Mouse (Mus musculus): Measurements from ENCODE around the gene Ccdc83.
A peak's percentile ranks its signal among the peaks of the same experiment; 100 is the strongest.

Ccdc83 gene

DNA sequence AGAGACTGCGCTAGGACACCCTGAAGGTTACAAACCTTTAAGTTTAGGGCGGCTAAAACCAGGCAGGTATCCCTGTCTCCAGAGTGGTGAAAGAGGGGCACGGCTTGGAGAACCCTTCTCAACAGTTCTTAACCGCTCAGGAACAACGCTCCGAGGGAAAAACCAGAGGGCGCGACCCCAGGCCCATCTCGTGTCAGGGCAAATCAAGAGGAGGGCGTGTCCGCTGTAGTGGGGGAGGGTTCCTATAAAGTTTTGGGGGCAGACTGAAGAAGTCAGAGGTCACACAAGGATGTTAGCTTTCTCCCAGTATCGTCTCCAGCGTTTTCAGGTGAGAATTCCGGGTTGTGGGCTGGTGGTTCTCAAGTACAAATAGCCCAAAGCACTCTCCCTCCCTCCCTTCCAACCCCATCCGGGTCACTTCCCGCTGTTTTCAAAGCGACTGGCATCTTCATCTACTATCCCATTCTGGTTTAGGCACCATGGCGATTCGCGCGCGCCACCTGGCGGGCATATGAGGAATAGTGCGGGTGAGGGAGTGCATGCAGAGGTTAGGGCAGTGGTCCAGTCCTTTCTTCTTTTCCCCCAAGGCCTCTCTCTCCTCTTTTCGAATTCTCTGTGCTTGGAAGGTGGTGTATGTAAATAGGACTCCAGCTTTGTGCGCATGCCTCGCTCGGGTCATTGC, at the start of gene Ccdc83:
Ccdc83 (minus strand) TSS at position 489 of the 682 bp plus-strand sequence.
- DNase-seq (ENCODE audit: extremely low spot score, low spot score): peak; percentile 88

DNA sequence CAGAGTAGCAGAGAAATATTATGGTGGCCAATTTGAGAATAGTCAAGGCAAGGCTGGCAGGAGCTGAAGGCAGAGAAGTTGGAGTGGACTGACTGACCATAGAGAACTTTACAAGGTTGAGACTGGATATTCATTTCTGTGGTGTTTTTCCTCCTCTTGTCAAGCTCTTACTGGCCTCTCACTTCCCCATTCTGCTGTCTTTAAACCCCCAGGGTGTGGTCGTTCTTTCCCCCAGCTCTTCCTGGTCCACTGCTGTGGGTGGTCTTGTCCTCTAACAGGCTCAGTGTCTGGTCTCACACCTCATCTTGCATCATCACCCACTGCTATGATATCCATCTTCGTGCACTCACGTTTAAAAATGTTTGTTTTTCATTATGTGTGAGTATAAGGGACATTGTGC, 47.8 kb upstream of the Ccdc83 start:
- no peak for DNase-seq (ENCODE audit: extremely low spot score, low spot score)

DNA sequence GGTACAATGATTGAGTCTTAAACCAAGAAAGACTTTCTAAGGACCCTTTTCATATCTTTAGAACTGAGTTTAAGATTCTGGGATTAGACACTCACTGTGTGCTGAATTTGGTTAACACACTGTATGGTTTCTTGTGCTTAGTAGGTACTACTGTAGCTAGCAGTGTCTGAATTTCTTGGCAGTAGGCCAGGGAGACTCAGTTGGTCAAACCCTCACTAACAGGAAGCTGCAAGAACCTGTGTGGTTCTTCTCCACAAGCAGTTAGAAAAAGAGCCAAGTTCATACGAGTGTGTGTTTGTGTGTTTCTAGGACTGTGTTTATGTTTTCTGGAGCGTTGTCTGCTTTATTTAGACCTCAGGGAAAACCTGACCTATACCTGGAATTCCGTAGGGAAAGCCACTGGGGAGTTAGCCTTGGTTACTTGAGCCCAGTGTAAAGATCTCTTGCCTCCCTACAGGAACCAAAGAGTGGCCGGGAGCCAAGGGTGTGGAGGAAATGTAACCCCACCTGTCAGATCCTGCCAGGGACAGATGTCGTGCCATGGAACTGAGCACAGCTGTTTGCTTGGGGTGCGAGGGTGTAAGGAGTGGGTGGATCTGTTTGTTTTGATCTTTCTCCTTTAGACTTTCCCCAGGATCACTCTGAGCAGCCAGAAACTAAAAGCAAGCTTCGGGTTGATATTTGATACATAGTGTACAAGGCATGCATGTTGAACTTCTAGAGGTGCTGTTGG, 46.7 kb upstream of the Ccdc83 start:
- DNase-seq (ENCODE audit: extremely low spot score, low spot score): no peak

DNA sequence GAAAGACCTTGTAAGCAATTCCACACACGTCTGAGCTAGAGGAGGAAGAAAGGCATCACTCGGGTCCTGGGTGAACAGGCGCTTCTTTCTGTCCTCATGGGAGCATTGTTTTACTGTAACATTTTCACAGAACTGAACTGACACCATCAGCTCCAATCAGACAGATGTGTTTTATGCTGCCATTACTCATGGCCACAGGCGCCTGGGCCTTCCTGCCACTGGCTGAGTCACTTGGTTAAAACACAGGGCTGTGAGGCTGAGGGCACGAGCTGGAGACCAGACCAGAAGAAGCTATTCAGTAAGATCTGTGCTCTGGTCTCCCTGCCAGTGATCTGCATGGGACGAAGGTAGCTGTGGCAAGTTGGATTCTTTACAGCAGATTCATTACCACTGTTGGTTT, 42.4 kb upstream of the Ccdc83 start:
- DNase-seq (ENCODE audit: extremely low spot score, low spot score): no peak

DNA sequence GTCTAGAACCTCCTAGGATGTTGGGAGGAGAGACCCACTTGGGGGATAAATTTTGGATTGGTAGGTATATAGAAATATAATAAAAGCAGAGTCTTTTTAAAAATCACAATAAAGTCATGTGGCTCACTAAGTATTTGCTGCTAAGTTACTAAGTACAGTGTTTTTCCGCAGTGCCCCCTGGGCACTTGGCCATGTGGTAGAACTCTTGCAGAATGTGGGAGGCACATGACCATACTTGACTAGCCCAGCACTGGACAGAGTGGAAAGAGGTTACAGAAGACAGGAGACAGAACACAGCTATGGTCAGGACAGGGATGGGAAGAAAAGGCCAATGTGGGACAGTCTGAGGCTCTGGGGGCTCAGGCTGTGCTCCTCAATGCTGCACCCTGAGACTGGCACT, 41.4 kb upstream of the Ccdc83 start:
- no peak for DNase-seq (ENCODE audit: extremely low spot score, low spot score)

DNA sequence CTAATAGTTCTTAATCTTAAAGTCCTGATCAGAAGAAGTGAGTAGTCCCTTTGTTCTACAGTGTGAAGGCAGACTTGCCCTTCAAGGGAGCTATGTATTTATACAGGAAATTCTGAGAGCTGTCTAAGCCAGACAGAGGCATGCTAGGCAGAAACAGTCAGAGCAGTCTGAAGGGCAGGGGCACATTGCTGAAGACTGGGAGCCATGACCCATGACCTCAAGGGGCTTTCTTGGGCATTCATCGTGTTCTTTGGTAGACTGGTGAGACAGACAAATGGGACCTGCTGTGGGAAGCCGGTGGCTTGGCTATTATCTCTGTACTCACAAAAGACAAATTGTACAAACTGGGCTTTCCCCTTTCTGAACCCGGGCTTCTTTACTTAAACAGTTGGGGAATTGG, 40.5 kb upstream of the Ccdc83 start:
- peak; percentile 54 for DNase-seq (ENCODE audit: extremely low spot score, low spot score)

DNA sequence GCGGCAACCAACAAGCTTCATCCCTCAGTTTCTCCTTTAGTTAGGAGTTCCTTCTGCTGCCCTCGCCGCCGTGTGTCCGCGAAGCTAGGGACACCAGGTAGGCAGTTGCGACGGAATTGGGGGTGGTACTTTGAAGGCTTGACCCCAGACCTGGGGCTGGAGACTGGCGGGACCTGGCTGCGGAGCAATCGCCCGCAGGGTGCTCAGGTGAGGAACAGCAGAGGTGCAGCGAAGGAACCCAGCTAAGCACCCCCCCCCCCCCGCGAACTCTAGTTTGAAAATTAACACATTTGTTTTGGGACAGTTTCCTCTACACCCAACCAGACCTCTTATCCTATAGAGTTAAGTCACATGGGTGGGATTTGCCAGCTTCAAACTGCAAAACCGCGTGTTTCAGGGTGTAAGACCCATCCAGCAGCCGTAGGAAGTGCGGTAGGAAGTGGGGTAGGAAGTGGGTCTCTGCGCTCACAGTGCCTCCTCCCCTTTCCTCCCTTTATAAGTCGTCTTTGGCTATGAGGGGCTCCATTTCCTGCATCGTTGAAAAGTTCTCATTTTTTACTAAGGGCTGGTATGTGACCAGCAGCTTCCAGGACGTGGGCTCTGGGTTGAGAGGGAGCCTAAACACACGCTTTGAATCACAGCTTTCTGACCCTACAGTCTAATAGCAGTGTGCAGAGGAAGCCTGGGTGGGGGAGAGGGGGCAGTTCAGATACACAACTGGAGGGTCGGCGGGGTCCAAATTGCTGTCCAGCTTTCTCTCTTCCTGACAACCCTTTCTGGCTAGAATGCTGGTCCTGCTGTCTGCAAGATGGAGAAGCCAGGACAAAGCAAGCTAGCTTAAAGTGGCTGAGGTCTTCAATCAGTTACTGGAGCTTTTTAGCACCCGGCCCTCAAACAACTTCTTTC, 37.3 kb upstream of the Ccdc83 start:
- peak; percentile 35 for DNase-seq (ENCODE audit: extremely low spot score, low spot score)

DNA sequence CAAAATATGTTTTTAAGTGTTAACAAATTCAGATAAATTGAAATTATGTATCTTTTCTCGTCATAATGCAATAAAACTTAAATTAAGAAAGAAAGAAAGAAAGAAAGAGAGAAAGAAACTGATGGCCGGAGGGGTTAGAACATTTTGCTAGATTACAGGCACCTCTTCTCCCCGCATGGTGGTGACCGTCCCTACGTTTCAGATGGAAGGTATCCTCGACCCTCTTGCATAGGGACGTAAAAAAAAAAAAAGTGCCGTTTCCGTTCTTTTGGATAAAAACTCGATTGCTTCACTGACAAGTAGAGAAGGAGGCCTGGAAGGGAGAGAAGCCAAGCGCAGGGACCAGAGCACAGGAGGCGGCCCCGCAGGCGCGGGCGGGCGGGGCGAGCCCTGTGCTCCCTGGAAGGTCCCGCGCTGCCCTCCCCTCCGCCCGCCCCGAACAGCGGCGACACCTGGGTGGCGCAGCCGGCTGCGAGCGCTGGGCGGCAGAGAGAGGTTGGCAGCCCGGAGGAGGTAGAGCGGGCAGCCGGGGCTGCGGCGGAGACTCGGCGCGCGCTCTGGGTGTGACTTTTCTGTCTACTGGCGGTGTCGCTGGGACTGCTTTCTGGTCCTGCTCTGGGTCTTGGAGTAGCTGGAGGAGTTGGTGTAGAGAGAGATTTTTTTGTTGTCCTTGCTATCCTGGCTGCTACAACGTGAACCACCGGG, 36.5 kb upstream of the Ccdc83 start, which contains the start of gene Sytl2:
Sytl2 (plus strand) TSS at position 311 of the 705 bp plus-strand sequence.
- DNase-seq (ENCODE audit: extremely low spot score, low spot score): peak; percentile 67

DNA sequence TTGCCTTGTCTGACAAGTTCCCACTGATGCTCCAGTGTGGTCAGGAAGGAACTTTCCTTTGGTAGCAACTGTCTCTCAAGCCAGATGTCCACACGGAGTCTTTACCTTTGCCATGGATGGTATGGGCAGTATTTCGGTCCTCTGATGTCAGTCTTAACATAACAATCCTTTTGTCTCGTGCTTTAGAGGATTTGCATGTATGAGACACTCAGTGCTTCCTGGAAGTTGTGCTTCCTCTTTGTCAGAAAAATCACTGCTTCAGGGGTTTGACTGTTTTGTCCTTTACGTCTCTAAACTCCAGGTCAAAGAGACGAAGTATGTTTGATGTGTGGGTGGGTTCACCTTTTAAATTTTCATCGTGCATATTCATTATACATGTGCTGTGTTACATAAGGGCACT, 26.3 kb upstream of the Ccdc83 start:
- DNase-seq (ENCODE audit: extremely low spot score, low spot score): no peak

DNA sequence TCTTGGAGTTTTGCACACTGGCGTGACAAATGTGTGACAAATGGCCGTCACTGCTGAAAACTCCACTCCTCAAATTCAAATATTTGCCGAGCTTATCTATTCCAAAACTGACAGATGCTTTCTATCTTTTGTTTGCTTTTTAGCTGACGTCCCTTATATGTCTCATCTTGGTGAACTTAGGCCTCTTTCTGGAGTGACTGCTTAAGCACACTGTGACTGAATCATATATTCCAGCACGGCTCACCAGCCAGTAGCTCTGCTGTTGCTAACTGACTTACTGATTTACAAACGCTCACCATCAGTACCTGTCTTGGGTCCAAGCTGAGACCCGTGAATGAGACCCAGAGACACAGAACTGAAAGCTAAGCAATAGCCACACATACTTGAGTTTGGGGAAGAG, 19.2 kb upstream of the Ccdc83 start:
- DNase-seq (ENCODE audit: extremely low spot score, low spot score): no peak

DNA sequence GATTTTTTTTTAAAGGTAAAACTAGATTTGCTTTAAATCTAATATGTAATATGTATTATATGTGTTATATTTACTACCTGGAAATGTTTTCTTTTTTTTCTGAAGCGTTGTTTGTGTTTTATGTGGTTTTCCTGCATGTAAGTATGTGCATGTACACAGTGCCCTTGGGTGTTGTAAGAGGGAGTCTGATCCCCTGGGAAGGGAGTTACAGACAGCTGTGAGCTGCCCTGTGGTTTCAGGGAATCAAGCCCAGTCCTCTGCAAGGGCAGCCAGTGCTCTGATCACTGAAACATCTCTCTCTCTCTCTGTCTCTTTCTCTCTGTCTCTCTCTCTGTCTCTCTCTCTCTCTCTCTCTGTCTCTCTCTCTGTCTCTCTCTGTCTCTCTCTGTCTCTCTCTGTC, 17.2 kb upstream of the Ccdc83 start:
- no peak for DNase-seq (ENCODE audit: extremely low spot score, low spot score)

DNA sequence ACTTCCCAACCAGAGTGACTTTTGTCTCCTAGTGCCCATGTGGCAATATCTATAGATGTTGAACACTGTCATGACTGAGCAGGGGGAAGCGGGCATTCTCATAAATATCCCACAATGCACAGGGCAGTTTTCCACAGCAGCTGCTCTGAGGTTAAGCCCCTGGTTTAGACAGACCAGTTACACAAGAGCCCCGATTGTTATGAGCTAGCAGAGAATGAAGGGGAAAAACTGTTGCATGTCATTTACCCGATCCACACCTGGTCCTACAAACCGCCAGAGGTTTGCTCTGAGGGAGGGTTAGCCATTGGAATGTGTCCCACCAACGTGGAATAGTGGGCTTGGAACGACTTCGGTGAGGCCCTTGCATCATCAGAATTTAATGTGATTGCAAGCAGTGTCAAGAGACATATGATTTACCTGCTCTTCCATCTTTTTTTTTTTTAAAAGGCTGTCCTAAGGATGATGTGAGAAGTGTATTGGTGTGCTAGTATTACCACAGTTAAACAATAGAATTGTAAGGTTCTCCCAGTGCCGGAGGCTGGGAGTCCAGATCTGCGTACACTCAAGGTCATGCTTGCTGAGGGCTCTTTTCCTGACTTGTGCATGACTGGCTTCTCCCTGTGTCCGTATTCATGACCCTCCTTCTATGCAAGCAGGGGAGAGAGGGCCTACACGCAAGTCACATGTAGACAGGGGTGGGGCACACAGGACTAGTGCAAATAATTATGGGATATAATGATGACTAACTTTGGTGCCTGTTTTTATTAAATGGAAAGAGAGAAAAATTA, 16.4 kb upstream of the Ccdc83 start:
- no peak for DNase-seq (ENCODE audit: extremely low spot score, low spot score)

DNA sequence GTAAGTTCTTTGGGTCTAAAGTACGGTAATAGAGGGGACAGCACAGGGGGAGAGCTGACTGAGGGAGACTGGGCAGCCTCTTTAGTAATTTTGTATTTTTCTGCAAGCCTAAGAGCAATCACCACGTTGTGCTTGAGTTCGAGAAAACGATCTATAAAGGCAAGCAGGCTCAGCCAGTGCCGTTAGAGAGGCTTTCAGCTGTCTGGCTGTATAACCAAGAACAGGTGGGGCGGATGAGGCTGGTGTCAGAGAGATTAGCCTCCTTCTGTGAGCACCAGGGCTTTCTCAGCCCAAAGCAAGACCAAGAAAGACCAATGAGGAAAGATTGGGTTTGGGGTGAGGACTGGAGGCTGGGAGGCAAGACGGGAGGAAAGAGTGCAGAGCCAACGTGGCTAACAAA, 15.3 kb upstream of the Ccdc83 start:
- DNase-seq (ENCODE audit: extremely low spot score, low spot score): no peak

DNA sequence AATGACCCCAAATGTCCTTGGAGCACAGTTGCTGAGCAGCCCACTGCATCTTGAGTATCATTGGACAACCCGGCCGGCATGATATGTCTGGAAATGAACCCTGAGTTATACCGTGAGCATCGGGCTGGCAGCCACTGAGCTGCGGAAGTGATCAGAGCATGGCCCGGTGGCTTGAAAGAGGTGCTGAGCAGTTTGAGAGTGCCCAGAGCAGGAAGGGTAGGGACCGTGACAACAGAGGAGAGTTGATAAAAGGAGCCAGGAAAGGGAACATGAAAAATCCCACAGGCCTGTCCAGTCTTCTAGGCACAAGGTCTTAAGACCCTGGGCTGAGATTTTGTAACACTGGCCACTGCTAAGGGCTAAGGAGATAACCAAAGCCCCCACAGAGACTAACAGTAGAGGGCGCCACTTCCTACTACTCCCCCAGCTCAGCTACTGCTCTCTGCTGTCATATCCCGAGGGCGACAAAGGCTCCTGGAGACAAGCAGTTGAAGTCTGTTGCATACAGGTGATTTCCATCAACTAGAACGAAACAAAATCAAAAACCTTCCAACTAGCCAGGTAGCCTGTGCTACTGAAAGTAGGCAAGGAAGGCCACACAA, 14.8 kb upstream of the Ccdc83 start:
- DNase-seq (ENCODE audit: extremely low spot score, low spot score): no peak

DNA sequence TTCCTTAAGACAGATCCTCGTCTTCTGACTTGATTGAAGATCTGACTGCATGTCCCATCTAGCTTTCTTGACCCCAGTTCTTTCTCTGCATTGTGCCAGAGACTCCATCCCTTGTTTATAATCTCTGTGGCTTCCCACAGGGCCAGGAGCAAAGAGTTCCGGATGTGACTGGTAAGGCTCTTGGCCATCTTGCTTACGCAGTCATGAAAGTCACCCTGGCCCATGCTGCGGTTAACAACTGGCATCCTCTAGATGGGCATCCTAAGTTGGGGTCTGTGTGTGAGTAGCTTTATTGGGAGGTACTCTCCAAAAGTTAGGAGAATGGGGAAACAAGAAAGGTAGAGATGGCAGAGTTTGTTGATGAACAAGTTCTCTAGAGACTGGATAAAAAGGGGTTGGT, 13.6 kb upstream of the Ccdc83 start:
- DNase-seq (ENCODE audit: extremely low spot score, low spot score): no peak

DNA sequence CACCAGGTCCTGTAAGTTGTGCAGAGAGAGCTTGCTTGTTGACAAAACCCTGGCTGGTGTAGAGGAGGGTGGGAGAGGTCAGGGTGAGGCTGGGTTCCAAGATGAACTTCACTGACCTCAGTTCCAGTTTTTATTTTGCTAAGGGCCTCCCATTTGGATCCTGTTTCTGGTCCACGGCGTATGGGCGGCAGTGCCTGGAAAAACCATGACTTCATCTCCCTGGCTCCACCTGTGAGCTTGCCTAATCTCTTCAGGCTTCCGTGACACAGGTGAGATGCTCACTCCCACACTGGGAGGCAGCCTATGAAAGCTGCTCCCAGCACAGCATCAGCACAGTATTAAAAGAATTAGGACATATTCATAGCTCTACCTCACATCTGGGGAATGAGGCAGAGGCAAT, 12.2 kb upstream of the Ccdc83 start:
- no peak for DNase-seq (ENCODE audit: extremely low spot score, low spot score)

DNA sequence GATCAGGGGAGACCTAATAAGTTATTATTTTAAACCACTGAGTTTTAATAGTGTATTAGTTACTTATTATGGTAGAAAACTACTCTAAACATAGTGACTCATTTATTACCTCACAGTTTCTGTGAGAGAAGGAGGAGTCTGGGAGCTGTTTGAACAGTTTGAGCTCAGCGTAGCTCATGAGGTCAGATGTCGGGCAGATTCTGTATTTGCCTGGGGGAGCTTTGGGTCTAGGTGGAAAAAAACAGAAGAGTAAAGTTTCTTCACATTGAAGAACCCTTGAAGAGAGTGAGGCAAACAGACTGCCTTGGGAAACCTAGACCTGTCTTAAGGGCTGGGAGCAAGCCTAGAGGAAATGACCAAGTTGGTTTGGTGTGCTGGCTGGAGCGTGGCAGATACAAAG, 11.7 kb upstream of the Ccdc83 start:
- DNase-seq (ENCODE audit: extremely low spot score, low spot score): no peak

DNA sequence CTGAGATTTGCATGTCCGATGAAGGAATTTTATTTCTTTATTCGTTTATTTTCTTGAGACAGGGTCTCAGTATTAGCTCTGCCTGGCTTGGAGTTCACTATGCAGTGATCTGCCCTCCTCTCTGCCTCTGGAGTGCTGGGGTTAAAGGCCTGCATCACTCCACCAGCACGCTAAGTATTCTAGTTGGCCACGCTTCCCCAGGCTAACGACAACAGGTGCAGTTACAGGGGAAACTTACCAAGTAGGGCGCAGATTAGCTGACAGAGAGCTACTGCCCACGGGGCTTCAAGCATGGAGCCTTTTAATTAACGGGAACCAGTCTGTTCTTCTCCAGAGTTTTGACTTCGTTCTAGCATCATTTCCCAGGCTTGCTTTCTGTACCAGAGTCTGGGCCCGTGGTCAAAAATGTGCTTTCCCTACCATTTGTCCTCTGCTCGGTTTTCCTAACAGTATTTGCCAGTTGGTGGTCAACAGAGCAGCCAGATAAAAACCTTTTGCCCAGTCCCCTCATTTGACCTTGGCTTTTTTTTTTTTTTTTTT, 9.1 kb upstream of the Ccdc83 start:
- no peak for DNase-seq (ENCODE audit: extremely low spot score, low spot score)

DNA sequence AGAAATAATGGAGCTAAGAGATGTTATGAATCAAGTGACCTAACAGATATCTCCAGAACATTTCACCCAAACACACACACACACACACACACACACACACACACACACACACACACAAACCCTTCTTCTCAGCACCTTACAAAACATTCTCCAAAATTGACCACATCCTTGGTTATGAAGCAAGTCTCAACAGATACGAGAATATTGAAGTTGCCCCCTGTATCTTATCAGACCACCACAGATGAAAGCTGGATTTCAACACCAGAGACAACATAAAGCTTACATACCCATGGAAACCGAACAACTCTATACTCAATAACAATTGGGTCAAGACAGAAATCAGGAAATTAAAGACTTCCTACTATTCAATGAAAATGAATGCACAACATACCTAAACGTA, 4.6 kb upstream of the Ccdc83 start:
- DNase-seq (ENCODE audit: extremely low spot score, low spot score): no peak

All from neural tube, embryonic 10.5 days (tissue).